13 mouse cellular contexts compared by ENCODE assay signal in the genomic region with DNA sequence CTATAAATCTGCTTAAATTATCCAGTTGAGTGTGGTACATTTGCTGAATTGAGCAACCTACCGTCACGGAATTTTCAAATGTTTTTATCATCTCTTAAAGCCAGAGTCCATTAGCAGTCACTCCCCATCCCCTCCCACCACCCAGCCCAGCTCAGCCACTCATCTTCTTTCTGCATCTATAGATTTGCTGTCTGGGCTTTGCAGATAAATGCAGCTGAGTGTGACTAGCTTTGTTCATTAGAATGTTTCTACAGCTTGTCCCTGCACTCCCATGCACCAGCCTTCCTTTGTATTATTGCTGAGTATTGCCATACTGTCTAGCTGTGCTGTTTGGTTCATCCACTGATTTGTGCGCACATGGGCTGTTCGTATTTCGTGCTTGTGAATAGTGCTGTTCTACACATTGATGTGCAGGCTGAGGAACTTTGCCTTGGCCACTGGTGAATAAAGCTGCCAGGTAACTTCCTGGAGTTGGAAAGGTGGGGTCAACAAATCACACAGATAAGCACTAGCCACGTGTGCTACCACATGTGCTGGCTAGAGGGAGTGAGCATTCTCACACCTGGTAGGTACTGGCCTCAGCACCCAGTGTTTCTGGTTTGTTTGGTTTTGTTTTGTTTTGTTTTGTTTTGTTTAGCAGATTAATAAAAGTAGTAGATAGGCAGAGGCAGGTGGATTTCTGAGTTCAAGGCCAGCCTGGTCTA. TPM values are rescaled to one million over a fixed set of nuclear protein-coding genes. Genes with fewer than 3 reads are reported as not detected.
DNase-seq lines count a peak whose midpoint lies in the region; ATAC-seq lines count a peak whose summit lies in the region.
"Had no signal": no experiment of that assay in that cellular context is flagged by ENCODE, and none has a peak within 500 bp of the region (broad histone marks: within the 10 kb centered on the region; RNA-seq: fewer than 3 reads in every experiment).

No protein-coding gene starts in this region.

- H3K4me2 ChIP-seq in hindbrain, embryonic 15.5 days: no peak overlapping the region

- WGBS in hindbrain, embryonic 15.5 days: 63% methylated on average over 6 of the region's 6 CpGs

- ATAC-seq in hindbrain, embryonic 15.5 days (ENCODE audit: low FRiP score, low read depth): 0 out of 2 replicates have a peak, but pooled peaks have one; percentile 23
- ATAC-seq in megakaryocyte, adult 5-6 weeks (ENCODE audit: poor library complexity, severe bottlenecking): peak; percentile 30; the same call in 1 of the 2 replicates

- H3K9me3 ChIP-seq in hindbrain, embryonic 15.5 days: no peaks in the 10 kb centered on the region

- H3K9ac ChIP-seq in hindbrain, embryonic 15.5 days: no peak overlapping the region

- H3K27me3 ChIP-seq in hindbrain, embryonic 15.5 days: no peaks in the 10 kb centered on the region

- peaks cover 3% of the 10 kb centered on the region for H3K36me3 ChIP-seq in hindbrain, embryonic 15.5 days

- peak; percentile 38 for DNase-seq in spleen, adult 12 weeks (ENCODE audit: low spot score)
- no peak for DNase-seq in spleen, postnatal 14 days (ENCODE audit: low spot score in 2 of 2)
- DNase-seq in yolk sac, embryonic 10.5 days (ENCODE audit: low spot score): peak; percentile 24
- no peak for DNase-seq in adrenal gland, postnatal 10 days
- no peak for DNase-seq in right cerebral cortex, postnatal 4 days
- DNase-seq in thymus, postnatal 36 days: no peak
- DNase-seq: cerebellum, adult 8-10 months; kidney, postnatal 25 days; thymus, postnatal 14 days had no signal

- no peak overlapping the region for H3K4me3 ChIP-seq in hindbrain, embryonic 15.5 days
- H3K4me3 ChIP-seq: myocyte had no signal

- H3K27ac ChIP-seq in hindbrain, embryonic 15.5 days (replicated peaks): no peak overlapping the region

- H3K4me1 ChIP-seq in hindbrain, embryonic 15.5 days (replicated peaks): peaks cover 15% of the 10 kb centered on the region

RNA-seq across cellular contexts. Expression of a gene that starts 23.4 kb away (rescaled TPM):
- polyA plus RNA-seq in hindbrain, embryonic 15.5 days (2015; fragmentation: Nextera tagmentation; extraction: Ambion mirVana): 44.6 and 45.7 TPM in 2 replicates
- 15.0 and 16.9 TPM in 2 replicates for total RNA-seq in megakaryocyte, adult 5-6 weeks (2015)
- total RNA-seq in megakaryocyte, adult 5-6 weeks (2017): 20.5 and 26.6 TPM in 2 replicates
- total RNA-seq in adrenal gland, postnatal 10 days (2021): 100 to 1,000 TPM in 1 of 2 experiments, 10 to 100 TPM in 1; 93.6 to 102 TPM

RNA-seq across cellular contexts. Expression of a gene that starts 41.4 kb away (rescaled TPM):
- 82.0 and 99.5 TPM in 2 replicates for polyA plus RNA-seq in hindbrain, embryonic 15.5 days (2015; fragmentation: Nextera tagmentation; extraction: Ambion mirVana)
- not detected in 2 replicates for total RNA-seq in megakaryocyte, adult 5-6 weeks (2015)
- not detected in 2 replicates for total RNA-seq in megakaryocyte, adult 5-6 weeks (2017)
- 10 to 100 TPM; 17.2 to 24.0 TPM for total RNA-seq in adrenal gland, postnatal 10 days (2021)
- polyA plus RNA-seq: myocyte had no signal

RNA-seq across cellular contexts. Expression of a gene that starts 42.3 kb away (rescaled TPM):
- polyA plus RNA-seq in hindbrain, embryonic 15.5 days (2015; fragmentation: Nextera tagmentation; extraction: Ambion mirVana): 63.2 and 63.8 TPM in 2 replicates
- total RNA-seq in megakaryocyte, adult 5-6 weeks (2015): not detected in 2 replicates
- total RNA-seq in megakaryocyte, adult 5-6 weeks (2017): not detected in 2 replicates
- 10 to 100 TPM; 46.5 to 54.0 TPM for total RNA-seq in adrenal gland, postnatal 10 days (2021)
- polyA plus RNA-seq: heart, postnatal 0 days; myocyte had no signal

Comparison
In these comparisons a context has a peak if more than half of its experiments do, and no peak if none do; other contexts are left out.
1. DNase-seq: peak in spleen, adult 12 weeks (single experiment) and yolk sac, embryonic 10.5 days (single experiment); none in spleen, postnatal 14 days (0 of 2), adrenal gland, postnatal 10 days (single experiment), right cerebral cortex, postnatal 4 days (single experiment) and thymus, postnatal 36 days (0 of 2).
2. RNA of a gene that starts 41.4 kb away (total RNA-seq): 17.2 to 24.0 TPM in adrenal gland, postnatal 10 days; not detected in megakaryocyte, adult 5-6 weeks; every median in the first group is over 10 times any median in the second.
3. RNA of a gene that starts 42.3 kb away (total RNA-seq): 46.5 to 54.0 TPM in adrenal gland, postnatal 10 days; not detected in megakaryocyte, adult 5-6 weeks; every median in the first group is over 10 times any median in the second.